Mouse (Mus musculus) kidney, adult 2 months (tissue): ENCODE data around the gene Ppp1r13b. TPM values are rescaled to one million over a fixed set of nuclear protein-coding genes. Genes with fewer than 3 reads are reported as not detected.

Experiments used
- DNase-seq: peaks from one replicate; pipeline ENCODE4 v3.0.0; 2021
- H3K27ac ChIP-seq: fragments of 200-500 bp; 2 replicates; pipeline ENCODE4 v1.5.1; 2012; ENCODE audit warnings: low read depth, low read length, control low read depth, inconsistent platforms; ENCODE audit not compliant: insufficient read depth
- H3K27me3 ChIP-seq: fragments of 200-500 bp; replicated peaks from 2 replicates; pipeline ENCODE4 v1.6.1; 2012; ENCODE audit warnings: mild to moderate bottlenecking, moderate library complexity, low read length, inconsistent platforms; ENCODE audit not compliant: control insufficient read depth, insufficient read depth
- H3K36me3 ChIP-seq: fragments of 200-500 bp; 2 replicates; pipeline ENCODE4 v1.6.1; 2012; ENCODE audit warnings: mild to moderate bottlenecking, moderate library complexity, low read length, inconsistent platforms; ENCODE audit not compliant: control insufficient read depth, insufficient read depth
- H3K4me1 ChIP-seq: fragments of 200-500 bp; 2 replicates; pipeline ENCODE4 v1.6.1; 2011; ENCODE audit warnings: low read length; ENCODE audit not compliant: control insufficient read depth, insufficient read depth
- H3K4me3 ChIP-seq: fragments of 200-500 bp; 2 replicates; pipeline ENCODE4 v1.5.1; 2011; ENCODE audit warnings: mild to moderate bottlenecking, low read depth, low read length, control low read depth; ENCODE audit not compliant: insufficient read depth
- CTCF ChIP-seq: fragments of 200-500 bp; conservative IDR thresholded peaks from 2 replicates; pipeline ENCODE4 v1.5.1; 2011; ENCODE audit warnings: low read depth, mild to moderate bottlenecking, control low read depth, low read length, moderate library complexity, mixed read lengths; ENCODE audit not compliant: insufficient read depth, insufficient read length
- POLR2A ChIP-seq: fragments of 200-500 bp; IDR thresholded peaks from one replicate; pipeline ENCODE4 v1.6.1; 2011; ENCODE audit warnings: low read depth, low read length, control low read depth
- WGBS: fragments of 180-500 bp; shearing (Covaris S2); methylation state at CpG from one replicate; pipeline ENCODE4 v1.1.7; 2018; 5-methylcytosine and 5-hydroxymethylcytosine counted together
- polyA plus RNA-seq: library from polyadenylated mRNA; depleted of rRNA; stranded (reverse); fragments of >200 nt; gene quantifications from 2 replicates; pipeline ENCODE4 v1.2.3, GENCODE M21; 2012

The Ppp1r13b gene
- polyA plus RNA-seq, 1 experiment: 11.7 TPM

DNA sequence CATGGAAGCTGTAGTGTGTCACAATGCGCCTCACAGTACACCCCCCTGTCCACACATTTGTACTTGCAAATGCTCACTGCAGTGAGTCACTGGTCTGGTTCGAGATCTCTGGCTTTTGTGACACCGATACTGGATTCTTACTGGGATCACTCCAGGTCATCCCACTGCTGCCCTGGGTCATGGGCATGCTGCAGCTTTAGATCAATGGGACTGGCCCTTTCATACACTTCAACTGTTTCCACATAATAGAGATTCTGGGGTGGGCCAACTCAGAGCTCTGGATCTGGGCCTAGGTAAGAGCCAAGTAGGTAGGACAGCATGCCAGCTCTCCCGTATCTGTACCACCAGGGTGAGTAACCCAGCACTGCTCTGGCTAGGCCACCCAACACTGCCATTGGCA lies 16.1 kb downstream of the Ppp1r13b start:
- TF ChIP-seq CTCF: no peak
- TF ChIP-seq POLR2A: no peak
- Histone ChIP-seq H3K36me3 (no peaks in the 10 kb centered on the region), H3K4me3 (no peak overlapping the region), H3K27me3 (no peaks in the 10 kb centered on the region), H3K4me1 (peaks cover 8% of the 10 kb centered on the region; the same call in 1 of the 2 replicates), H3K27ac (no peak overlapping the region)
- WGBS: 91% methylated on average over 4 of the region's 4 CpGs
- DNase-seq: no peak

DNA sequence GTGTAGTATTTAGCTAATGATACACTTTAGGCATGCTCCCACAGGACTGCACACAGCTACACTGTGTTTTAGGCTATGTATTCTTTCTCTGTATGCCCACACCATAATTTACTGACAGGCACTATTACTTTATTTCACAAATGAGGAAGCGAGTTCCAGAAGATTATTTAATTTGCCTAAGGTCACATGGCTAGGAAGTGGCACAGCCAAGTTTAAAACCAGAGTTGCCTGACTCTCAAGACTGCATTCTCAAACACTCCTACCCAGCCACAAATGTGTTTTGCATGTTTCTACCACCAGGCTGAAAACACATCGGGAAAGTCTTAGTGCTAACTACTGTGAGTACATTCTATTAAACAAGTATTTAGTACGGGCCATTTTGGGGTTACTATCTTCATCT lies 18.7 kb downstream of the Ppp1r13b start:
- Histone ChIP-seq H3K4me1 (peaks cover 3% of the 10 kb centered on the region; the same call in 1 of the 2 replicates), H3K27me3 (no peaks in the 10 kb centered on the region), H3K27ac (no peak overlapping the region), H3K4me3 (no peak overlapping the region), H3K36me3 (no peaks in the 10 kb centered on the region)
- 65% methylated on average over 3 of the region's 3 CpGs for WGBS
- TF ChIP-seq CTCF: no peak
- TF ChIP-seq POLR2A: no peak
- DNase-seq: no peak

DNA sequence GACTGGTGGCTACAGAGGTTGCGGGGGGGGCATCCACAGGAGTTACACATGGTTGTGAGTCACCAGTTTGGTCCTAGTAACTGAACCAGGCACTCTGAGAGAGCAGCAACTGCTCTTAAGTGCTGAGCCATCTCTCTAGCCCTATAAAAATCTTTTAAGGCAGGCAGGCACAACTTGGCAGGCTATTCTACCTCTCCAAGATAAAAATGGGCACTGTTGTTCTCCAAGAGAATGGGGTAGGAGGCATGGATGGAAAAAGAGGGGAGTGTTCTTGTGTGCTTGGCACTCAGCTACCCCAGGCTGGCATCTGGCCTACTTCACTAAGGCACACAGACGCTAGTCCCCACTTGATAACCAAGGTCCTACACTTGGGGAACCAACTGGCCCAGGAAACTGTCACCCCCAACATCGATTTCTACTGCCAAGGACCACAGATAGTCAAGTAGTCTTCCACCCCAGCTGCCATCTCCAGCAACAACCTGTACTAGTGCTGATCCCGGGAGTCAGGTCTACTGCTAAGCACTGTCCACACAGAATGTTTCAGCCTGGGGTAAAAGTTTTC lies 19.5 kb downstream of the Ppp1r13b start:
- Histone ChIP-seq H3K27me3 (no peaks in the 10 kb centered on the region), H3K27ac (no peak overlapping the region), H3K4me3 (no peak overlapping the region), H3K4me1 (peaks cover 3% of the 10 kb centered on the region; the same call in 1 of the 2 replicates), H3K36me3 (no peaks in the 10 kb centered on the region)
- TF ChIP-seq CTCF (no peak), POLR2A (no peak)
- 90% methylated on average over 4 of the region's 4 CpGs for WGBS
- no peak for DNase-seq

DNA sequence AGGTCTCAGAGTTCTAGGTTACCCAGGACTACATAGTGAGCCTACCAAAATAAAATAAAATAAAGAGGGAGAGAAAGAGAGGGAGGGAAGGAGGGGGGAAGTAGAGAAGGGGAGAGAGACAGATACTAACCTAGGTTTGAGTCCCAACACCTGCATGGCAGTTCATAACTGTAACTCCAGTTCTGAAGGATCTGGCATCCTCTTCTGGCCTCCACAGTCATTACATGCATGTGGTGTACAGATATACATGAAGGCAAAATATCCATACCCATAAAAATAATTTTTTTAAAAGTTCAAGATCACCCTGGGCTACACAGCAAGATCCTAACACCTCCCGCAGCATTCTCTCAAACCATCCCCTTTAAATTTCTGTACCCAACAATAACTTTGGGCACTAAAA lies 20.9 kb downstream of the Ppp1r13b start:
- DNase-seq: no peak
- no peaks in the 10 kb centered on the region; the same call in 1 of the 2 replicates for H3K4me1 ChIP-seq
- 98% methylated on average over 1 of the region's 1 CpGs for WGBS
- no peak overlapping the region for H3K27ac ChIP-seq
- TF ChIP-seq POLR2A (no peak), CTCF (no peak)
- H3K27me3 ChIP-seq: no peaks in the 10 kb centered on the region
- no peaks in the 10 kb centered on the region for H3K36me3 ChIP-seq
- no peak overlapping the region for H3K4me3 ChIP-seq

DNA sequence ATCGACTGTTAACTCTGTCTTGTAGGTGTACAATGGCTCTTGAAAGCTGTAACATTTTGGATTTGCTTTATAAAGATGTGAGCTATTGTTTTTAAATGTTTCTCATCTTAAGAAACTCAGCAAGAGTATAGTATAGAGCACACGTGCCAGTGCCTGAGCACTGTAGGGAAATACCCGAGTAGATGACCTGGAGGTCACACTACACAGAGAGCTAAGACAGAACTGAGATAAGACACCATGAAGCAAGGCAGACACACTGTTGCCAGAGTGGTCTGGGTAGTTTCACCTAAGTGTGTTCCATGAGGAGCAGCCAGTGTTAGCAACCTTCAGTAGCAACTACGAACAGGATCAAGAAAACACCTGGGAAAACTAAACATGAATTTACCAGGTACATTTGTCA lies 25.1 kb downstream of the Ppp1r13b start:
- H3K4me3 ChIP-seq: no peak overlapping the region
- no peak overlapping the region for H3K27ac ChIP-seq
- H3K27me3 ChIP-seq: no peaks in the 10 kb centered on the region
- no peaks in the 10 kb centered on the region for H3K4me1 ChIP-seq
- TF ChIP-seq POLR2A: no peak
- no peaks in the 10 kb centered on the region for H3K36me3 ChIP-seq
- DNase-seq: no peak
- 62% methylated on average over 4 of the region's 4 CpGs for WGBS

DNA sequence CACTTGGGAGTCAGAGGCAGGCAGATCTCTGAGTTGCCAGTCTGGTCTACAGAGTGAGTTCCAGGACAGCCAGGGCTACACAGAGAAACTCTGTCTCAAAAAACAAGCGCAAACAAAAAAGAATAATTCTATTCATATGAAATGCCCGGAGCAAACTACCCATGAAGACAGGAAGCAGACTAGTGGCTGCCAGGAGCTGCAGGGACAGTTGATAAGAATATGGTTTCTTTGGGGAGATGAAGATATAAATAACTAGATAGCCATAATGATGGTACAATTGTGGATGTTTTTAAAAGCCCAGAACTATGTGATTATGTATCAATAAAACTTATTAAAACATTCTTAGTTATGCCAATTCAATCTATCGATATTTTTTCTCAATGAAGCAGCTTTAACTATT lies 25.9 kb downstream of the Ppp1r13b start:
- H3K4me3 ChIP-seq: no peak overlapping the region
- 73% methylated on average over 3 of the region's 3 CpGs for WGBS
- no peak for DNase-seq
- H3K27ac ChIP-seq: no peak overlapping the region
- TF ChIP-seq CTCF: no peak
- no peak for TF ChIP-seq POLR2A
- no peaks in the 10 kb centered on the region for H3K27me3 ChIP-seq
- H3K36me3 ChIP-seq: no peaks in the 10 kb centered on the region
- H3K4me1 ChIP-seq: no peaks in the 10 kb centered on the region

DNA sequence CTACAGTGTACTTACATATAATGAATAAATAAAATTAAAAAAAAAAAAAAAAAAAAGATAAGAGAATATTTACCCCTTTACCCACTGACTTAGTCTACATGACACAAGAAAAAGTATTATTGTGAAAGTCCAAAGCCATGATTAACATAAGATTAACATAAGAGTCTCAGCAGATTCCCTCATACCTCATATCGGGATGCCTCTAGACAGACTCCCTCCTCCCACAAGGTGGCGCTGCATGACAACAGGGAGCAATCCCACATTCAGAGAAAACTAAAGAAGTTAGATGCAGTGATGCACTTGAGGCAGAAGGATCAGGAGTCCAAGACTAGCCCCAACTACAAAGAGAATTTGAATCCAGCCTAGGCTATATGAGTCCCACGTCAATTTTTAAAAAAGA lies 29.7 kb downstream of the Ppp1r13b start:
- no peaks in the 10 kb centered on the region for H3K36me3 ChIP-seq
- H3K4me3 ChIP-seq: no peak overlapping the region
- H3K4me1 ChIP-seq: no peaks in the 10 kb centered on the region
- peak; percentile 99 for TF ChIP-seq CTCF
- TF ChIP-seq POLR2A: no peak
- WGBS: 11% methylated on average over 3 of the region's 3 CpGs
- peak; percentile 80 for DNase-seq
- H3K27ac ChIP-seq: no peak overlapping the region
- H3K27me3 ChIP-seq: no peaks in the 10 kb centered on the region

DNA sequence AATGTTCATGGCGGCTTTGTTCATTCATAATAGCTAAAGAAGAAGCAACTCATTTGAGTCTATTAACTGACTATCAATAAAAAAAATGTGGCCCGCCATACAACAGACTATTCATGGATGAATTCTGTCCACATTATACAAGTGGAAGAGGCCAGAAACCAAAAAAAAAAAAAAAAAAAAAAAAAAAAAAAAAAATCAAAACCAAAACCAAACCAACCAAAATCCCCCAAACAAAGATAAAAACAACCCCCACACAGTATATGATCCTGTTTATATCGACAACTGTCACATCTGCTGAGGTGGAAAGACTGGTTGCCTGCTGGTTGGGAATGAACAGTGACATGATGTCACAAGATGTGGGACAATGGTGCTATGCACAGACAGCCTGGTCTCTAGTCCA lies 32.4 kb downstream of the Ppp1r13b start:
- no peak for DNase-seq
- H3K27me3 ChIP-seq: no peaks in the 10 kb centered on the region
- no peaks in the 10 kb centered on the region for H3K4me1 ChIP-seq
- H3K4me3 ChIP-seq: no peak overlapping the region
- H3K27ac ChIP-seq: no peak overlapping the region
- 89% methylated on average over 3 of the region's 3 CpGs for WGBS
- H3K36me3 ChIP-seq: no peaks in the 10 kb centered on the region
- TF ChIP-seq POLR2A (no peak), CTCF (no peak)
